Mouse (Mus musculus) thymus, postnatal 25 days (tissue): Measurements from ENCODE around the gene Btbd35f2.
"Not testable (repeated sequence)": the region's sequence is repeated elsewhere in the genome, so short reads cannot be mapped to it uniquely, and the experiment has no call there.

Experiments
- DNase-seq: peaks from one replicate; pipeline ENCODE4 v3.0.0; 2022

Gene Btbd35f2

GRCm38 (mm10) chrX:32278094-32278493, at the start of gene Btbd35f2:
TSS of gene Btbd35f2 (plus strand) at chrX:32278394.
- DNase-seq = not testable (repeated sequence)
